Mouse (Mus musculus) R1 (cell line): ENCODE data around the gene Rap1gap.
A peak's percentile ranks its signal among the peaks of the same experiment; 100 is the strongest.

Experiments used
- DNase-seq: peaks from one replicate; pipeline ENCODE4 v3.0.0-alpha.2; 2018; ENCODE audit warnings: low read depth, low spot score

Rap1gap gene

DNA sequence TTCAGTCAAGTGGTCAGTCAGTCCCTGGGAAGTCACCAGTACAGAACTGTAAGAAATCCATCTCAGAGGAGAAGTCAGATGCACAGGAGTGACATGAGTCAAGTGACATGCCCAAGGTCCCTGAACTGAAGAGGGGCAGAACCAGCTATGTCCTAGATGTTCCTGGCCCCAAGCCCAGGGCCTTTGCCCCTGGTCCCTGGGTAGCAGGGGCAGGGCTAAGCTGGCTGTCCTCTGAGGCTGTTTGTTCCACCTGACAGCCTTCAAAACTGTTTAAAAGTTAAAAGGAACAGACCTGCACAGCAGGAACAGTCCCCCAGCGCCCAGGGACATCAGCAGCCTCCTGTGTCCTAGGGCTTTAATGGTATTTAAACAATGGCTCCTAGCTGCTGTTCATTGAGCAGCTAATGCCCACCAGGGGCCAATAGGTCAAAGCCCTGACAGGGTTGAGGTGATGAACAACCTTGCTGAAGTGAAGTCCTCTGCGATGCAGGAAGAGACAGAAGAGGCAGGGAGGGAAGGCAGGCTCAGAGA, 108.9 kb downstream of the Rap1gap start:
- DNase-seq: peak; percentile 59

DNA sequence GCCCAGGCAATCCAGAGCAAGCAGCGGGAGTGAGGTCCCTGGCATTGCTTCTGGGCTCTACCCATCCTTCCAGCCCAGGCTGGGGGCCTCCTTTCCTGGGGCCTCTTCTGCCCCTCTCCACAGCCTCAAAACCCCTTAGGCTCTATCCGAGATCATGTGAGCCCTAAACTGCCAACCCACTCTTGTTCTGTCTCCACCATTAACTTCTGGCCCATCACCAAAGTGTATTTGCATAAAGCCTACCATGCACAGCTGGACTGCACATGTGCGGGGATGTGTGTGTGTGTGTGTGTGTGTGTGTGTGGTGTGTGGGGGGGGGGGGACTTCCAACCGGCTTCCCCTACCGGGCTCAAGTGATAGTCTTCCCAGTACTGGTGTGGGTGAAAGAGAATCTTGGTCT, 109.5 kb downstream of the Rap1gap start:
- DNase-seq: no peak

DNA sequence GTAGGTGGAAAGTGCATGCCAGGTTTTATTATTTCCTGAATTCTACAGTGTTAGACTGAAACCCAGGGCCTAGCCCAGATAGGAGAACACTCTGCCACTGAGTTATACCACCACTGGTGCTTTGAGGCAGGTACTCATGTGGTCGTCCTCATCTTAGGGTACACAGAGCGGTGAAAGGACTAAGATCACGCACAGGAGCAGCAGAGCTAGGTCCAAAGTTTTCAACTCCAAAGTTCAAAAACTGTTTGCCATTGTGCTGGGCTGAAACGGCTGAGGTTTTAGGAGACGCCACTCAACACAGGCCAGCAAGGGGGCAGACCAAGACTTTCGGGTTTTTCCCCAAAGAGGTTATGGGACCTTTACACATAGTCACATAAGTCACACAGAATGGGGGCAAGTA, 110.0 kb downstream of the Rap1gap start:
- DNase-seq: no peak

DNA sequence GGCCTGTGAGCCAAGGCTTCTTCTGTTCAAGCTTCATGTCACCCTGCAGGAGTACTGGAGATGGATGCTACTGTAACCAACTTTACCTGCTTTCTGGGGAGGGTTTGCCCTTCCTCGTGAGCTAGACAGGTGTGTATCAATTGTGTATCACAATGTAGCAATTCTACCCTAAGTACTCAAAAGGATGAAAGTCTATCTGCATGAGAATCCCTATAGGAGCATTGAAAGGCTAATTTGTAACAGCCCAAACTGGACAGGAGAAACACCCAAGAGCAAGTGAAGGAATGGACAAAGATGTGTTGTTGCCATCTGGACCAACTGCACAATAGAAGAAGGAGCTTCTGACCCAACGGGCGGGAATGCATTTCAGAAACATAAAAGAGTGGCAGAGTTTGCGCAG, 113.3 kb downstream of the Rap1gap start:
- peak; percentile 81 for DNase-seq

DNA sequence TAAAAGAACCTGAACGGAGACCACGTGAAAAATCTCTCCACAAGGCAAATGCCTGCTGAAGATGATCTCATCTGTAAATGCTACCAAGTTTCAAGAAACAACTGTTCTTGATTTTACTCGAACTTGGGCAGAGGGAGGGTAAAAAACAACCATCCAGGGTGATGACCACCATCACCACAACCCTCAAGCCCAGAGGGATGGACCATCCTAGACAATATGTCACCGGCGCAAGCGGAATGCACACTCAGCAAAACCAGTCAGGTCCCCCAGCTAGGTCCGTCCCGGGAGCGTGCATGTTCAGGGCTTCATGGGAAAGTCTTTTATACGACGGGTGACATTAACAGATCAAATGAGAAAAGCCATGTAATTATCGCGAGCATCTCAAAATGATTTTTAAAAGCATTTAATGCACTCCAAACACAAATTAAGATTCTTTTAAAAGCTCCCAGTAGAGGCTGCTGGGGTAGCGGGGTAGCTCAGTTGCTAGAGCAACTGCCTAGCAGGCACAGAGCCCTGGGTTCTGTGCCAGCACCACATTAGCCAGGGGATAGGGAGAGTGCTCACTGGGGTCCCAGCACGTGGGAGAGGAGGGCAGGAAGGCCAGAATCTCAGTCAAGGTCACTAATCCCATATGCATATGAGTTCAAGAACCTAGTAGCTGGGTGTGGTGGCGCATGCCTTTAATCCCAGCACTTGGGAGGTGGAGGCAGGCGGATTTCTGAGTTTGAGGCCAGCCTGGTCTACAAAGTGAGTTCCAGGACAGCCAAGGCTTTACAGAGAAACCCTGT, 114.1 kb downstream of the Rap1gap start:
- peak; percentile 76 for DNase-seq
